Mouse (Mus musculus): ENCODE measurements around the gene Irgc1.

Irgc1 gene

GRCm38 (mm10) chr7:24400082-24400452 lies 52.0 kb downstream of the Irgc1 start:
- DNase-seq (ENCODE audit: low read depth, low spot score): no peak

GRCm38 (mm10) chr7:24399256-24400081 lies 52.6 kb downstream of the Irgc1 start, which contains the start of gene Smg9:
Gene Smg9, plus strand, starts transcription at chr7:24399619.
- peak; percentile 100 for DNase-seq (ENCODE audit: low read depth, low spot score)

- no peak for DNase-seq (ENCODE audit: low read depth, low spot score)
Measured at GRCm38 (mm10) chr7:24398364-24398913, 53.7 kb downstream of the Irgc1 start.

DNA sequence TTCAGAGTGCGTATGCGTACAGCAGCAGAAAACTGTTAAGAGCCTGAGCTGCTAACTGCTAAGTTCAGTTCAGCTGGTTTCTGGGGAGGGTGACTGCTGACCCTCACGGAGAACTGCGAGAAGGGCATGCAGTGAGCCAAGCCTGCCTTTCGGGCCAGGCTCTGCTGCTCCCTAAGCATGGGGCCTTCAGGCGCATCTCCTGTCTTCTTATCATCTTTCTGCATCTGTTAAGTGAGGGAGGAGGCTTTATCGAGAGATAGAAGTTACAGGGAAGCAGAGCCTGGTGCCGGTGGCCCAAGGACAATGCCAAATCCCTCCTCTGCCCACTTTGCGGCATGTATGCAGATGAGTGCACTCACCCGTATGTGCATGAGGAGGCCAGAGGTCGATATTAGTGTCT lies 55.3 kb downstream of the Irgc1 start:
- DNase-seq (ENCODE audit: low read depth, low spot score): no peak

- no peak for DNase-seq (ENCODE audit: low read depth, low spot score)
Measured at GRCm38 (mm10) chr7:24394475-24395161, 57.5 kb downstream of the Irgc1 start.

GRCm38 (mm10) chr7:24394054-24394453 lies 58.0 kb downstream of the Irgc1 start:
- DNase-seq (ENCODE audit: low read depth, low spot score): no peak

GRCm38 (mm10) chr7:24391687-24392086 lies 60.4 kb downstream of the Irgc1 start:
- DNase-seq (ENCODE audit: low read depth, low spot score): no peak

GRCm38 (mm10) chr7:24391077-24391476 lies 61.0 kb downstream of the Irgc1 start:
- DNase-seq (ENCODE audit: low read depth, low spot score): peak; percentile 85

- no peak for DNase-seq (ENCODE audit: low read depth, low spot score)
Measured at GRCm38 (mm10) chr7:24390512-24390911, 61.6 kb downstream of the Irgc1 start.

DNA sequence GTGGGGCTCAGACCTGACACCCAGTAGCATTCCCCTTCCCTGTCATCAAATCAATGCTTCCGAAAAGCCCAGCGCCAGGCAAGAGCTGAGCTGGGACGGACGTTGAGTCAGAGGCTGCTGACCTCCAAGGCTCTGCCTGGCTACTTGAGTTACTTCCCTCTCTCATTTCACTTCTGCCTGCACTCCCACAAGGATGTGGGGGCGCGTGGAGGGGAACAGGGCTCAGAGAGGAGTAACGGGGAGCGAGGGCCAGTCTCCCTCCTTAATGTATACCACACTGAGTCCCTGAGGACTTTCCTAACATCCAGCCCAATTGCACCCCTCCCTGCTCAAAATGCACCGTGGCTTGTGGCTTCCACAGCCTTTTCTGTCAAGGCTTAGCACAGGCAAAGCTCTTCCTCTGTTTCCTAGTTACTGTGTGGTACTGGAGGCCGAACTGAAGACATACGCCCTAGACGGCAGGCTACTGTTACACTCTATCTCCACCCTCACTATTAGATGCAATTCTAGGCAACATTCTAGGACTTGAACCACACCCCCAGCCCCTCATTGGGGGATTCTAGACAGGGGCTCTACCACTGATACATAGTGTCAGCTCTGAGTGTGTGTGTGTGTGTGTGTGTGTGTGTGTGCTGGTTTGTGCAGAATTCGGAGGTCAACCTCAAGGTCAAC lies 62.4 kb downstream of the Irgc1 start:
- no peak for DNase-seq (ENCODE audit: low read depth, low spot score)

DNA sequence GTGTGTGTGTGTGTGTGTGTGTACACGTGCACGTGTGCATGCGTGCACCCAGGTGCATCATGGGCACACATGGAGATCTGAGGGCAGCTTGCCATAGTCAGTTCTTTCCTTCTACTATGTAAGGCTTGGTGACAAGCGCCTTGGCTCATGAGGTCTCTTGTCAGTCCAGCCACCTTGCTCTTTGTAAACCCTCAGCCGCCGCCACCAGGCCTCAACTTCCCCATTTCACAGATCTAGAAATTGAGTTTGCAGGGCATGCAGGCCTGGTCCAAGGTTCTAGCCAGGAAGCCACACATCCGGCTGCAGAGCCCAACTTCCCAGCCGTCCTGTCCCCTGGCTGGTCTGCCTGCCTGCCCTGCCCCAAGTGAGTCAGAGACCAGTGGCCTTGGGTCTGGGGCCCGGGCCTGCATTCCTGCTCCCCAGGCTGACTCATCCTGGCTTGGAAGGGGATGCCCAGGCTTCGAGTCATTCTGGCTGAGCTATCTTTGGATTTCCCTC lies 65.0 kb downstream of the Irgc1 start:
- DNase-seq (ENCODE audit: low read depth, low spot score): no peak

DNA sequence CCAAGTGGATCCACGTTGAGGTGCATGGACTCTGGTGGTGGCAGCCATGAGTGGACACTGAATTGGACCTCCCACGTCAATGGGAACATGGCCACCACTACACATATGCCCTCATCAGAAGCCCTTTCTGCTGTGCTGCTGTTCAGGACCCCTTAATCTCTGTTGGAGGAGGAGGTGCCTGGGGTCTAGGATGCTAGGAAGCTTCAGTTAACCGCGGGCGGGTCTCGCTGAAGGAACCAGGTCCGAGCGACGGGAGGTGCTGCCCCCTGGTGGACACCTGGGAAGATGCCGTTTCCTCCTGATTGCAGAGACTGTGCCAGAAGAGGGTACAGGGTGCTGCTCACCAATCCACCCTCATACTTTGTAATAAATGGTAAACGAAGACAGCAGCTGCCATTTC lies 67.3 kb downstream of the Irgc1 start:
- peak; percentile 78 for DNase-seq (ENCODE audit: low read depth, low spot score)

- DNase-seq (ENCODE audit: low read depth, low spot score): no peak
Measured at GRCm38 (mm10) chr7:24384070-24384469, 68.0 kb downstream of the Irgc1 start.

DNA sequence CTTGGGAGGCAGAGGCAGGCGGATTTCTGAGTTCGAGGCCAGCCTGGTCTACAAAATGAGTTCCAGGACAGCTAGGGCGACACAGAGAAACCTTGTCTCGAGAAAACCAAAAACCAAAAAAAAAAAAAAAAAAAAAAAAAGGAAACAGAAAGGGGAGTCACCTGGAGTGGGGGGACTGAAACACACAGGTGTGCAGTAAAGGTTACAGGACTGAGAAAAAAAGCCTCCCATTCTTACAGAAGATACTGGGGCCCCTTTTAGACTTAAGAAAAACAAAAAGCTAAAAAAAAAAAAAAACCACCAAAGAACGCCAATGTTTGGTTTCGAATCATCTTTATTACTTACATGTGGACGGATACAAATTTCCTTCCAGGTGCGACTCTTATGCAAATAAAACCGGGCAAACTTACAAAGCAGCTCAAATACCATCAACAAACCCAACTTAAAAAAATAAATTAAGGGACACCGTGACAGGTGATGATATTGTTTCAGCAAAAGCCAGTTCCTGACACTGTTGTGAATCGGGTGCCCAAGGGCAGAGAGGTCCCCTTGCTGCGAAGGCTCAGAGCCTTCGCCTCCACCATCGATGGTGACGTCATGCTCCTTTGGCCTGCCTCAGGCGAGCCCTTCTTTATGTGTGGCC lies 69.2 kb downstream of the Irgc1 start:
- DNase-seq (ENCODE audit: low read depth, low spot score): no peak

All from mesoderm, embryonic 11.5 days (tissue).